Mouse (Mus musculus) midbrain, postnatal 0 days (tissue): ENCODE measurements around the gene Itpkb. TPM values are rescaled to one million over a fixed set of nuclear protein-coding genes. Genes with fewer than 3 reads are reported as not detected.

Source experiments
- ATAC-seq: fragments of 200-750 bp; cut with Nextera tagmentation; 2 replicates; pipeline ENCODE4 v1.8.0; 2017; ENCODE audit warnings: moderate number of reproducible peaks, mild to moderate bottlenecking, moderate TSS enrichment, moderate library complexity; ENCODE audit not compliant: low FRiP score
- DNase-seq: peaks from one replicate; pipeline ENCODE4 v3.0.0-alpha.2; 2015; ENCODE audit warnings: low spot score
- H3K27ac ChIP-seq: fragments of 300-500 bp; sonication (generic); 2 replicates; pipeline ENCODE4 v1.5.1; 2014; ENCODE audit warnings: low read depth, mild to moderate bottlenecking, low read length, mixed read lengths
- H3K27me3 ChIP-seq: fragments of 300-500 bp; sonication (generic); 2 replicates; pipeline ENCODE4 v1.6.1; 2014; ENCODE audit warnings: low read length, control low read depth, mixed read lengths; ENCODE audit not compliant: insufficient read depth
- H3K36me3 ChIP-seq: fragments of 300-500 bp; sonication (generic); 2 replicates; pipeline ENCODE4 v1.6.1; 2014; ENCODE audit warnings: low read length, control low read depth, mixed read lengths; ENCODE audit not compliant: insufficient read depth
- H3K4me1 ChIP-seq: fragments of 300-500 bp; sonication (generic); 2 replicates; pipeline ENCODE4 v1.6.1; 2014; ENCODE audit warnings: mild to moderate bottlenecking, control low read depth, antibody characterized with exemption, low read length, mixed read lengths; ENCODE audit not compliant: insufficient read depth
- H3K4me2 ChIP-seq: fragments of 300-500 bp; sonication (generic); 2 replicates; pipeline ENCODE4 v1.6.1; 2014; ENCODE audit warnings: low read depth, mild to moderate bottlenecking, low read length, mixed read lengths; ENCODE audit not compliant: poor library complexity, severe bottlenecking
- H3K4me3 ChIP-seq: fragments of 300-500 bp; sonication (generic); 2 replicates; pipeline ENCODE4 v1.5.1; 2014; ENCODE audit warnings: low read depth, mild to moderate bottlenecking, low read length, moderate library complexity
- H3K9ac ChIP-seq: fragments of 300-500 bp; sonication (generic); replicated peaks from 2 replicates; pipeline ENCODE4 v1.6.1; 2014; ENCODE audit warnings: mild to moderate bottlenecking, low read length, moderate library complexity, mixed read lengths; ENCODE audit not compliant: poor library complexity, severe bottlenecking
- H3K9me3 ChIP-seq: fragments of 300-500 bp; sonication (generic); 2 replicates; pipeline ENCODE4 v1.6.1; 2016; ENCODE audit warnings: low read length, control low read depth
- CTCF ChIP-seq: IDR thresholded peaks from 2 replicates; pipeline ENCODE4 v1.5.1; 2016; ENCODE audit warnings: antibody characterized with exemption, mild to moderate bottlenecking
- WGBS: fragments of 180-500 bp; shearing (Covaris S2); extraction: QIAGEN DNeasy Blood & Tissue Kit; methylation state at CpG from one replicate; pipeline ENCODE4 v1.1.7; 2014; 5-methylcytosine and 5-hydroxymethylcytosine counted together
- polyA plus RNA-seq: library from polyadenylated mRNA; unstranded; fragments of >200 nt; fragmentation: Nextera tagmentation; extraction: Ambion mirVana; gene quantifications from 2 replicates; pipeline ENCODE4 v1.2.1, GENCODE M21; 2015
- total RNA-seq: library from RNA; depleted of rRNA; stranded (reverse); fragments of >200 nt; gene quantifications from 2 replicates; pipeline ENCODE4 v1.2.3, GENCODE M21; 2014

Itpkb gene
- total and polyA plus RNA-seq, 2 experiments from 2014 or later = 2.2 to 13.9 TPM

GRCm38 (mm10) chr1:180422076-180422828 is 92.0 kb downstream of the Itpkb start:
- no peak overlapping the region for H3K4me2 ChIP-seq
- H3K27ac ChIP-seq = no peak overlapping the region
- WGBS = 27% methylated on average over 11 of the region's 11 CpGs
- H3K36me3 ChIP-seq = 0 out of 2 replicates have a peak, but pooled peaks cover 2% of the 10 kb centered on the region
- ATAC-seq (0 out of 2 replicates have a peak, but pooled peaks have one; percentile 47), DNase-seq (peak; percentile 86)
- TF ChIP-seq CTCF = peak; percentile 91
- no peak overlapping the region for H3K4me3 ChIP-seq
- no peak overlapping the region for H3K9ac ChIP-seq
- H3K9me3 ChIP-seq = no peaks in the 10 kb centered on the region
- no peaks in the 10 kb centered on the region for H3K27me3 ChIP-seq
- peaks cover 21% of the 10 kb centered on the region; the same call in 1 of the 2 replicates for H3K4me1 ChIP-seq

GRCm38 (mm10) chr1:180423008-180423639 is 92.8 kb downstream of the Itpkb start:
- H3K27ac ChIP-seq = no peak overlapping the region
- no peaks in the 10 kb centered on the region for H3K9me3 ChIP-seq
- ATAC-seq (no peak), DNase-seq (no peak)
- H3K36me3 ChIP-seq = 0 out of 2 replicates have a peak, but pooled peaks cover 1% of the 10 kb centered on the region
- no peak overlapping the region for H3K9ac ChIP-seq
- peaks cover 21% of the 10 kb centered on the region; the same call in 1 of the 2 replicates for H3K4me1 ChIP-seq
- no peak overlapping the region for H3K4me3 ChIP-seq
- no peak overlapping the region for H3K4me2 ChIP-seq
- H3K27me3 ChIP-seq = no peaks in the 10 kb centered on the region
- no peak for TF ChIP-seq CTCF
- WGBS = 63% methylated on average over 16 of the region's 16 CpGs

- no peak for DNase-seq
- Histone ChIP-seq H3K36me3 (no peaks in the 10 kb centered on the region), H3K4me1 (peaks cover 21% of the 10 kb centered on the region; the same call in 1 of the 2 replicates), H3K4me2 (no peak overlapping the region), H3K9ac (no peak overlapping the region), H3K27ac (no peak overlapping the region), H3K4me3 (no peak overlapping the region), H3K27me3 (no peaks in the 10 kb centered on the region), H3K9me3 (no peaks in the 10 kb centered on the region)
- ATAC-seq = no peak
- 87% methylated on average over 3 of the region's 3 CpGs for WGBS
- TF ChIP-seq CTCF = no peak
Observed at GRCm38 (mm10) chr1:180423931-180424330, 93.6 kb downstream of the Itpkb start.

- Histone ChIP-seq H3K4me1 (peaks cover 5% of the 10 kb centered on the region; the same call in 1 of the 2 replicates), H3K9me3 (no peaks in the 10 kb centered on the region), H3K4me3 (no peak overlapping the region), H3K4me2 (no peak overlapping the region), H3K36me3 (no peaks in the 10 kb centered on the region), H3K27me3 (no peaks in the 10 kb centered on the region), H3K27ac (no peak overlapping the region), H3K9ac (no peak overlapping the region)
- WGBS = 87% methylated on average over 6 of the region's 6 CpGs
- TF ChIP-seq CTCF = no peak
- DNase-seq = no peak
- no peak for ATAC-seq
Observed at GRCm38 (mm10) chr1:180426405-180426804, 96.1 kb downstream of the Itpkb start.

GRCm38 (mm10) chr1:180427685-180428084 is 97.4 kb downstream of the Itpkb start:
- Histone ChIP-seq H3K4me1 (peaks cover 2% of the 10 kb centered on the region; the same call in 1 of the 2 replicates), H3K9ac (no peak overlapping the region), H3K9me3 (no peaks in the 10 kb centered on the region), H3K4me3 (no peak overlapping the region), H3K27ac (no peak overlapping the region), H3K4me2 (no peak overlapping the region), H3K27me3 (no peaks in the 10 kb centered on the region), H3K36me3 (no peaks in the 10 kb centered on the region)
- ATAC-seq (no peak), DNase-seq (no peak)
- no peak for TF ChIP-seq CTCF
- 60% methylated on average over 10 of the region's 10 CpGs for WGBS
